Mouse (Mus musculus): ENCODE results near the gene Ripply3.
"Not testable (repeated sequence)": the region's sequence is repeated elsewhere in the genome, so short reads cannot be mapped to it uniquely, and the experiment has no call there.

Gene Ripply3

DNA sequence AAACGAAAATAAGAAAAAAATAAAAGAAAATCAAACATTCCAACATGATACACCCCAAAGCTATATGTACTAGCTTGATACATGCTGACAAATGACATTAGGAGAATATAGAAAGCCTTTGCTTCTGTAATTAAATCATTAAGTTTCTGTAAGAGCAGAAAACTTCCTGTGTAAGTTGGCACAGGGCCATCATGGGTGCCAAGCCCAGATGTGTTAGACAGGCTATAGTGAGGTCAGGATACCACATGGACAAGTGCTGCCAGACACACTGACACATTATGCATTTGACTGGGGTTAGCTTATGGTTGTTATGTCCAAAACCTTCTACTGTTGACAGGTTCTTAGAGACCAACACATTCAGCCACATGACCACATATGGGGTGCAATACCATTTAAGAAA is 13.0 kb upstream of the Ripply3 start:
- DNase-seq = no peak

DNA sequence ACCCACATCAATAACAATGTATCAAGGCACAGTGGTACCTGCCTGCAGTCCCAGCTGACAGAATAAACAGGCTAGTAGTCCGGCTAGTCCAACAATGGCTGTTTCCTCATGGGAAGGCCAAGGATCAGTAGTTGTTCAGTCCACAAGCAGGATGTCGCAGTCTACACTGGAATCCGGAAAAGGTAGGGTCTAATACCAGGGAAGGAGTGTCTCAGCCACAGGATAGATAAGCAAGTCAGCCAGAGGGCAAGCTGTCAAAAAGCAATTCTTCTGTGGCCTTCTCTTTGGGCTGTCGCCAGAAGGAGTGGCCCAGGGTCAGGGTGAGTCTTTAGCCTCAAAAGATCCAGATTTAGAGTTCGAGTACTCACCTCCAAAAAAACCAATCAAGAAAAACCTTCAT is 10.5 kb upstream of the Ripply3 start:
- no peak for DNase-seq

GRCm38 (mm10) chr16:94320223-94320622 is 8.0 kb upstream of the Ripply3 start:
- no peak for DNase-seq

DNA sequence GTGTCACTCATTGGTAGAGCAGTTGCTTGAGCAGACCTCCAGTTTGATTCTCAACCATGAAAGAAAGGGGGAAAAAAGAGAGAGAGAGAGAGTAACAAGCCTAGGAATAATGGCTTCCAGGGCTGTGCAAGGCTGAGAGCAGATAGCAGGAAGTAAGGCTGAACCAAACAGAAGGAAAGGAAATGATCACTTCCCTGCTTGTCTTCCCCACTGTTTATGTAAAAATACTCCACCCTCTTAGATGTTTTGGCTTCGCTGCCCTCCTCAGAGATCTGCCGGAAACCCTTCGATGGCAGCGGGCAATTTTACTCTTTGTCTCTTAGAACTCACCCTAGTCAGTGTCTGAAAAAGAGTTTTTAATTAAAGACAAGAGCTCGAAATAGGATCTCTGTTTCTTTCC is 4.5 kb upstream of the Ripply3 start:
- DNase-seq = no peak

DNA sequence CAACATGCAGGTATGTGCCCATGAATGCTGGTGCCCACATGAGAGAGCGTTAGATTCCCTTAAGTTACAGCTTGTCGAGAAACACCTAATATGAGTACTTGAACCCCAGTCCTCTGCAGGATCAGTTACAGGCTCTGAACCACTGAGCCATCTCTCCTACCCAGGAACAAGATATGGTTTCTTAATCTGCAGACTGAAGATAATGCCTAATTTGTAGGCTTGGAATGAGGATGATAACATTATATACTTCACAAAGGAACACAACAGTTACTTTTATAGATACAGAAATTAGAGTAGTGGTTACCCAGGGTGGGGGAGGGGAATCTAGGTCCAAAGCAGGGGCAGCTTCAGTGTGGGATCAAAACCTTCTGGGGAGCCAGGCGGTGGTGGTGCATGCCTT is 2.2 kb upstream of the Ripply3 start:
- no peak for DNase-seq

GRCm38 (mm10) chr16:94328881-94329867 is 954 bp downstream of the Ripply3 start:
- DNase-seq = no peak

DNA sequence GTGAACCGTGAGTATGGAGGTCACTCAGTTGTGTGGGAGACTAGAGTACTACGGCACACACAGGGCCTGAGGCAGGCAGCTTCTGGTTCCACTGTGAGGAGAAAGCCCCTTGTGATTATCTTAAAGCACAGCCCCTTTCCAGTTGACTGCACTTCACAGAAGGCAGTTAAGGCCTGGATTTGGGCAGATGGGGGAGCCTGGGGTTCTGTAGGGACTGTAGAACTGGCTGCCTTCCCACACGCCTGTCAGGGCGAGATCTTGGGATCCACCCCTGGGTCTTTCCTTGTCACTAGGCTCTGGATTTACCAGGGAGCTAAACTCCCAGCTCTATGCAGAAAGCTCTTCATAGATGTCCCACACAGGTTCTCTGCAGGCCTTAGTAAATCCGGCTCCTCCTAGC is 2.2 kb downstream of the Ripply3 start:
- no peak for DNase-seq

DNA sequence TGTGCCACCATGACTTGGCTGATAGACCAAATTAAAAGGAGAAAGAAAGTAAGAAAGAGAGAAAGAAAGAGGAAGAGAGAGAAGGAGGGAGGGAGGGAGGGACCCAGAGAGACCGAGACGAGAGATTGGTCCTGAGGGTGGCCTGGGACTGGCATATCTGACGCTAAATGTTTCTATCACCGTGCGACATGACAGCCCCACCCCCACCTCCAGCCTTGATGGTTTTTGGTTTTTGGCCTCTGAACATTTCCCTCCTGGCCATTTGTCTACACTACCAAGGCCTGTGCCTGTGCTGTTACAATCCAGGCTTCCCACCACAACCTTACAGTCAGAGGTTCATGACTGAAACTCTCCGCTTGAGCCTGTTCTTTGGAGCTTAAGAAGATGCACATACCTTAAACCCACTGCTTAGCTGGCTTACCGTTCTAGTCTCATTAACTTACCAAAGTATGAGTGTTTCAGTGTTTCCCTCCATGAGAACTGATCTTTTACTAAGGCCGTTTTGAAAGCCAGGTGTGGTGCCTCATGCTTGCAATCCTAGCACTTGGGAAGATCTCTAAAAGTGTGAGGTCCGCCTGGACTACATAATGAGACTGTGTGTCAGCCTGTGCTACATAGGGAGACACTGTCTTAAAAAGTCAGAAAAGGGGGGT is 3.1 kb downstream of the Ripply3 start:
- no peak for DNase-seq

DNA sequence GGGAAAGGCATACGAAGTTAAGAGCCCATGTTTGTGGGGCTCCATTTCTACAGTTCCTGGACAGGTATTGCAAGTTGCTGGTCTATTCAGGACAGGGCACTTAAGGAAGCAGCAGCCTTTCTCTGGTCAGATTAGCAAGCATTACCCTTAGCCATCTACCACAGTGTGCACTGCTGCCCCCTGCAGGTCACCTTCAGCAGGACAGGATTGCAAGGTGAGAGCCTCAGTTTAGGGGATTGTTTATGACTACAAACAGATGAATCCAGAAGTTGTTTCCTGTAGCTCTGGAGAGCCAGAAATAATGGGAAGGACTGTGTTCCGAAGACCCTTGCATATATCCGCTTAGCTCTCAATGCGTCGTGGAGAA is 3.6 kb downstream of the Ripply3 start:
- DNase-seq = no peak

GRCm38 (mm10) chr16:94335656-94336055 is 7.4 kb downstream of the Ripply3 start:
- DNase-seq = no peak

GRCm38 (mm10) chr16:94339164-94340160 is 11.2 kb downstream of the Ripply3 start:
- not testable (repeated sequence) for DNase-seq

GRCm38 (mm10) chr16:94345733-94346132 is 17.5 kb downstream of the Ripply3 start:
- no peak for DNase-seq

GRCm38 (mm10) chr16:94347080-94347731 is 19.0 kb downstream of the Ripply3 start:
- DNase-seq = no peak

DNA sequence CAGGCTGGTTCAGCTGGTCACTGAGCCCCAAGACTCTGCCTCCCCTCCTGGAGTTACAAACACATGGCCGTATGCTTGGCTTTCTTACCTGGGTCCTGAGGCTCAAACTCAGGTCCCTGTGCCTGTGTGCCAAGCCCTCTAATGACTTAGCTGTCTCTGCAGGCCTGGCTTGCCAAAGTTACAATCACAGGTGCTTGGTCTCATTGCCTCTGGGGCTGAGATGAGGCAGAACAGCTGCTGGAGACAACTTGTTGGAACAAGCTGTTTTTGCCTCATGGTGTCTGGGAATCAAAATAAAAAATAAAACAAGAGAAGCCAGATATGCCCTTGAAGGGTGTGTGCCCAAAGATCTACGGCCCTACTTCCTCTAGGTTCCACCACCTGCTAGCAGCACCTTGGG is 20.6 kb downstream of the Ripply3 start:
- no peak for DNase-seq

DNA sequence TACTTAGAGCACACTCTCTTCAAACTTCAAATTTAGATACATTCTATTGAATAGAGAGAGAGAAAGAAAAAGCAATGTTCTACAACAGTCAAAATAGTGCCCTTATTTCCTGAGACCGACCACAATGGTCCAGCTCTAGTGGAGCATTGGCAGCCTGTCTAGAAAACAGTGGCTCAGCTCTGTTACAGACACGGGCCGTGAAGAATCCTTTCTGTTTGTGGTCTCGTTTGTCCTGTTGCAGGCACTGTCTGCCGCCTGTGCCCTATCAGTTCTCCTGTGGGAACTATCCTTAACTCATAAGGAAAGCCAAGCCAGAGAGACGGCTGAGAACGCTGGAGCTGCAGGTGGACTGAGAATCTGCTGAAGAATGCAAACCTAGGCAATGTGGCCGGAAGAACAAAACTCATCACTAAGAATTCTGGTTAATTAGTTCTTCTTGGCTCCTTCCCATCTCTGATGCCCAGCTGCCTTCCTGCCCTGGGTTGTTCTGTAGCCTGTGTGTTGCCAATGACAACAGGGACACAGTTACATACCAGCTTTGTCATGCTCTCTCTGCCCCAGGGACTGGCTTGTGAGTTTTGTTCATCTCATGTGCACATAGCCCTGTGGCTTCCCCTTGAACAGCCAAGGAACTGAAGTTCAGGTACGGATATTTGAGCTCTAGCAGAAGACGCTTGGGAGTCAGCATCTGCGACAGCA is 21.5 kb downstream of the Ripply3 start:
- DNase-seq = no peak

DNA sequence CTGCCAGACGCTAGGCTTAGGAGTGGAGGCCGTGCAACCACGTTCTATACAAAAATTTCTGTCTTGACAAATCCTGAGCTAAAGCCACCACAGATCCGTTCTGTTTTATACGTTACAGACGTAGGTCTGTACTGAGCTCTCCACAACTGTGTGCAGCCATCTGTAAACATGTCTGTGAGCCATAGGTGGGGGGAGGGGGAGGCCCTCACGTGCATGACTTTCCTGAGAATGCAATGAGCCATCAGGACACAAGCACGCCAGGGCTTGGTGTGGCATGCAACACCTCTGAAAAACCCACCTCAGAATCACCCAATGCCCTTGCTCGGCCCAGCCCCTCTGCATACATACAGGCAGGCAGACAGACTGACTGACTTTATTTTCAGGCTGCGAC is 22.1 kb downstream of the Ripply3 start:
- DNase-seq = no peak

DNA sequence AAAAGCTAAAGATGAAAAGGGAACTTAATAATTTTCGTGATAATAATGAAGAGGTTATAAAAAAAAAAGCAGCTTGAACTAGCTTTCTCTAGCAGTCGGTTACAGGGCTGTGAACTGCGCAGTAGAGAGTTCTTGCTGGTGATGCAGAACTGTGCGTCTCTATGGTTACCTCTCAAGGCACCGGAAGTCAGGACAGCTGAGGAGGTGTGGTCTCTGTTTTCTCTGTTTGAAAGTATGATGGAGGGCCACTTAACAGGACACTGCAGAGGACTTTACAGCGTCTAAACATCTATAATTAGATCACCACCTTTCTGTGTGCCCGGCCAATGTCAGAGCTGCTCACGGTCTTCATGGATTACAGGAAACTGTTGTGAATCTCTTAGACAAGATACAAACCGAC is 26.2 kb downstream of the Ripply3 start:
- DNase-seq = no peak

- DNase-seq = no peak
Observed at GRCm38 (mm10) chr16:94356046-94356445, 27.8 kb downstream of the Ripply3 start.

GRCm38 (mm10) chr16:94356776-94357494 is 28.7 kb downstream of the Ripply3 start:
- DNase-seq = no peak

- no peak for DNase-seq
Observed at GRCm38 (mm10) chr16:94358091-94358490, 29.9 kb downstream of the Ripply3 start.

All from right cerebral cortex, postnatal 25 days (tissue).